Mouse (Mus musculus) left cerebral cortex, postnatal 14 days (tissue): ENCODE measurements around the gene Fam98b. TPM values are rescaled to one million over a fixed set of nuclear protein-coding genes. Genes with fewer than 3 reads are reported as not detected.

Experiments used
- DNase-seq, 2 experiments: peaks; one replicate each; pipeline ENCODE4 v3.0.0; 2021 to 2022; ENCODE audit warnings: low spot score in 2 of 2, mixed read lengths in 1 of 2
- intact Hi-C: fragments of 180-260 bp; cut with DNase I; formaldehyde crosslinking; loops from one replicate; pipeline ENCODE4 v1.15.1; 2025
- total RNA-seq, 2 experiments: library from RNA; stranded (reverse); gene quantifications; 2 replicates each; pipeline ENCODE4 v1.2.3; 2021

Gene Fam98b
- total RNA-seq, 2 experiments from 2014 or later, result 46.1 to 46.6 TPM

DNA sequence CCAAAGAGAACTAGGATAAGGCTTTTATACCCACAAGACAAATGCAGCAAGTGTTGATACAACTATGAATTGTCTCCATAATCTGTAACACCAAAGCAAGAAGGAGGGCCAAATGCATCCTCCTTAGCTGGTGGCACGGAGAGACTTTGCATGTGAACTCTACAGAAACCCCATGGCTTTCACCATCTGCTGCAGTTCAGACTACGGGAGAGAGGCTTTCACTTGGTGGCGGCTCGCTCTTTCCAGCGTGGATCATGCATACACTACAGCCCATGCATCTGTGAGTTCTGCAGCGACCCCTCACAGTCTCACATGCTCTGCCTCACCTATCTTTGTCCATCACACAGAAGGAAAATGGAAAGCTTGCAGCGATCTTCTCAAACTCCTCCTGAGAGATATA lies 38.8 kb downstream of the Fam98b start:
- intact Hi-C loops, result no loop called here
- no peak for DNase-seq

DNA sequence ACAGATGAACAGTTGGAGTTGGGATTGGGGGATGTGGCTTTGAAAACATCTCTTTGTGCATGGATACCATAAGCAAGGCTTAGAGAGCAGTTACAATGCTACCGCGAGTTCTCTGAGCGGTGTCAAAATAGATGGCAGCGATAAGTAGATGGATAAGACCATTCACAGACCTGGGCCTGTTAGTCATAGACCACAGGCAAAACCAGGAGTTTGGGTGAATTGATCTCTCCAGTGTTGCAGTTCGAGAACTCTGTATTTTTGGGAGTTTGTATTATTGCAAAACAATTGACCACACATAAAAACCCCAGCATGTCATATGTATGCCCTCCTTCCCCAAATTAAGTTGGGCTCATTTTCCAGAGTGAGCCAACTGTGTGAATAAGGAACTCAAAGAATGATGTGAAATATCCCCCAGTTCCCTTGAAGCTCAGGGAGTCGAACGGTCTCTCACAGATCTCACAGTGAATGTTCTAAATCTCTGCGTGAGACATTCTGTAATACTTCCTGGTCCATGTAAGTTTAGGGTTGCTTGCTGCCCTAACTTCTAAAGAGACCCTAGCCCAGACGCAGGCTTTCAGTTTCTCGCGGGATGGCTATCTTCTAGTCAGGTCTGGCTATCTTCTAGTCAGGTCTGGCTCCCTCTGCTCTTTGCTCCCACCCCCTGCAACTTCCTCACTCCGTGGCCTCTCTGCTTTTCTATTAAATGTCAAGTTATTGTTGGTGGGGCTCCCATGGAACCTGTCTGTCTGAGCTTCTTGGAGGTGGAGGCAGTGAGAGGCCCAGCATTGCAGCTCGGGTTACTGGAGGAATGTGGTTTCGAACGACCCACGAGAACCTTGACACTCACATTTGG lies 50.3 kb downstream of the Fam98b start:
- intact Hi-C loops, result no loop called here
- no peak for DNase-seq

DNA sequence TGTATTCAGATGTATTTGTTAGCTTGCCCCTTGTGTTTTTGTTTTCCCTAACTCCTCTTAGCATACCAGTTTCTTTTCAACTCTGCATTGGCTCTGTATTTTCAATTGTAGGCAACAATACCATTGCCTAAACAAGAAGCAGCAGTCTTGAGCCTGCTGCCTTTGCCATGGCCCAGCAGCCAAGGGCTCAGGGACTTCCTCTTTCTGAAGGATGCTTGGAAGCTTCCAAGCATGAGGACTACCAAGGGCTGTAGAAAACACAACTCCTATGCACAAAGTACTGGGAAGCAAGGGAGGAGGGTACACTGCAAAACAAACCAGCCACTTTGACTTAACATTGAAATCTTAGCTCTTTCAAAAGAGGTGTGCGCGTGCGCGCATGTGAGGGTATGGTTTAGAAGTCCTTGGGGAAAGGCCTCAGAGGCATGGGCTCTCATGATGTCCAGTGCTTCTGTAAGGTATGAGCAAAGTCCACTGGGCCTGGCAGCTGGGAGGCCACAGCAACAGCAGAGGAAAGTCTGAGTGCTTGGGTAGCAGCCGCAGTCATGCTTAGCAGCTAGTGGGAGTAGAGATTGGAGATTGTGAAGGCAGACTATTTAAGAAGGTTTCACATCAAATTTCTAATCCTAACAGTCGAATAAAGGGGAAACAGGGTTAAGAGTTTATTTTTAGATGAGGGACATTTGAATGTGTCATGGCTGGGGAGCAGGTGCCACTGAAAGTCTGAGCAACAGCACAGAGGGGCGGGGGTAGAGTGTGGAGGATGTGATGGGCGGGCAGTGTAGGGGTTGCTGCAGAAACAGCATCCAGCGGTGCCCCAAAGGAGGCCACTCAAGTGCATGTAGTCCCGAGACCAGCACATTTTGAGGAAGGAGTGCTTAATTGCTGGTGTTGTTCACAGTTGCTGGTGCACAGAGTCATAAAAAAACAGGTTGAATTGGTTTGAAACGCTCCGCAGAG lies 54.1 kb downstream of the Fam98b start:
- DNase-seq, result no peak
- intact Hi-C loops, result no loop called here

DNA sequence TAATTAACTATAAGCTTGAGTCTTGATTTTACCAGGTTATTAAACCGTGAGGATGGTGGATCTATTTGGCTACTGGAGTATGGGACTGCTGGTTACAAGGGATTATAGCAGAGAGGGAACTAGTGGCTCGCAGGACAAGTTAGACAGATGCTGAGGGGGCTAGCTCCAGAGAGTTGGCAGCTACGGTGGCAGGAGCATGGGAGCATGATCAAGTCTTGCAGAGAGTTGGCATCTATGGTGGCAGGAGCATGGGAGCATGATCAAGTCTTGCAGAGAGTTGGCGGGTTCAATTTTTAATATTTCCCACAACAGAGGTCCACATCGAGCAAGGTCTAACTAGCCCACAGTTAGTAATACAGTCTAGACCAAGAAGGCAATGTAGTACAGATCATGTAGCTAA lies 55.4 kb downstream of the Fam98b start:
- intact Hi-C loops, result no loop called here
- DNase-seq, result no peak

DNA sequence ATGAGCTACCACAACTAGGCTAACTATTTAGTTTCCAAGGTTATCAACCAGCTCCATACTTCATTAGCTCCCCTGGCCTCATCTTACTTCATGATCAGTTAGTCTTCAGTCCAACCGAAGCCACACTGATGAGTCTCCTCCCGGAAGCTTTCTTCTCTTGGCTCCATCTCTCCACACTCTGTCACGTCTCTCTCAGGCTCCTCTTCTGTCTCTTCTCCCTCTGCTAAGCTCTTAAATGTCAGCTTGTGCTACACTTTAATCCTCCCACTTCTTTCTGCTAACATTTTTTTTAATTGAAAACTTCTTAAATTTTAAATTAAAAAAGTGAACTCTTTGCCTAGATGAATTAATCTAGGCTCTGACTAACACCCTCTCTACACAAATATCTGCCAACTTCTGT lies 58.4 kb downstream of the Fam98b start:
- peak in 1 of 2 experiments; percentile 40 for DNase-seq
- intact Hi-C loops, result no loop called here

DNA sequence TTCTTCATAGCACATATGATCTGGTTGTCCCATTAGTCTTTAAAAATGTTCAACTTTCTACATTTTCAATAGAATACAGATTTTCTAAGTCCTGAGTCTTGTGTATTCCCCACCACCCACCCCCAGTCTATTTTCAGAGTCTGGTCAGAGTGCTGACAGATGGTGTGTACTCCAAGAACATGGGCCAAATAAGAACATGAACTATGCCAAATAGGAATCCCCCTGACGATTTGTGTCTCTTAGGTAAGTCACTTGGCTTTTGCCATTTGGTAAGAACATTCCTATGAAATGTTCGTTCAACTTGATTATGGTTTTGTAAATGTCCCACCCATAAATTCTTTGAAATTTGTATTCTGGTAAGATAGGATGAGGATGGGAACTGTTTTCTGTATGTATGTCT lies 59.5 kb downstream of the Fam98b start:
- intact Hi-C loops, result no loop called here
- no peak for DNase-seq

DNA sequence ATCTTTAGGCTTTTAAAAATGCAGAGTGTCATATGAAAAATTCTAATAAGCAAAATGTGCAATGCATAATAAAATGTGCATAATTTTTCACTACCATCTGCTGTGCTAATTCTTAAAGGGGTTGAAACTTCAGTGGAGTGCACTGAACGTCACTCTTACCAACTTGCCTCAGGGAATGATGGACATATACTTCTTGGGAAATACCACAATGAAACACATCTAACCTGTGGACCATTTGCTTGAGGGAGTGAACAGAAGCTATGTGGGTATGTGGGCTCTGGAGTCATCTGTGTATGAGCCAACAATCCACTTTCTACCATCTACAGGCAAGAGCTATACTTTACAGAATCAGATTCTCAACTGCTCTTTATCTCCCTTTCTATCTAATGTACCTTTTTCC lies 61.8 kb downstream of the Fam98b start:
- intact Hi-C loops, result no loop called here
- no peak for DNase-seq

DNA sequence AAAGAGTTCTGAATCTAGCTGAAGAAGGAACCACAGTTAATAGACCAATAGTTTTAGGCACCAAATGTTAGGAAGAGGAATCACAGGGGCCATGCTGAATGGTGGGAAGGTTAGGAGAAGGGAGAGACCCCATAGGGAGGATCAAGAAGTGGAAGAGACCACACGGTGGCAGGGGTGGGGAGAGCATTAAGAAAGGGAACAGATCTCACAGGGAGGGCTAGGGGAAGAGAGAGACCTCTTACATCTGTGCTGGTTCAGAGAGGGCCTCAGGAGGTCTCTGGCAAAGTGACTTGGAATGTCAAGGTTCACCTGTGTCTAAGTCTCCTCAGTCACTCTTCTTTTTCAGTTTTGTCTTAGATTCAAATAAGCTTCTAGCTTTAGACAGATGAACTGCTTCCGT lies 62.5 kb downstream of the Fam98b start:
- intact Hi-C loops, result no loop called here
- no peak for DNase-seq

DNA sequence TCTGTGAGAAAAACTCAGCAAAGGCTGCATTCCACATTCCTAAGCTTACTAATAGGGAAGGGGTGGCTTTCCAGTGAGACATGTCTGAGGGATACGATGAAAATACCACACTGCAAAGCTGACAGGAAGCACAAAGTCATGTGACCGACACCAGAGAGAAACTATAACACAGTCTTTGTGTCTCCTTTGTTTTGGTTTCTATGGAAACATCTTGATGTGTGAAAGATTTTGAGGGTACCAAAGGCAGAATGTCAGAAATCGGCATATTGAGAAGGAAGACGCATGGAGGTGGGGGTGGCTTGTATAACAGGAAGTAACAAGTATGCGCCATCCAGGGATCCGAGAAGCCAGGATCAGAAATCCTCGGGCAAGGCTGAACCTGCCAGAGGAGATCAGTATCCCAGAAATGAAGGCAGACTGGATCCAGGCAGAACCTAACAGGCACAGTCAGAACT lies 62.9 kb downstream of the Fam98b start:
- DNase-seq, result peak in 1 of 2 experiments; percentile 61

DNA sequence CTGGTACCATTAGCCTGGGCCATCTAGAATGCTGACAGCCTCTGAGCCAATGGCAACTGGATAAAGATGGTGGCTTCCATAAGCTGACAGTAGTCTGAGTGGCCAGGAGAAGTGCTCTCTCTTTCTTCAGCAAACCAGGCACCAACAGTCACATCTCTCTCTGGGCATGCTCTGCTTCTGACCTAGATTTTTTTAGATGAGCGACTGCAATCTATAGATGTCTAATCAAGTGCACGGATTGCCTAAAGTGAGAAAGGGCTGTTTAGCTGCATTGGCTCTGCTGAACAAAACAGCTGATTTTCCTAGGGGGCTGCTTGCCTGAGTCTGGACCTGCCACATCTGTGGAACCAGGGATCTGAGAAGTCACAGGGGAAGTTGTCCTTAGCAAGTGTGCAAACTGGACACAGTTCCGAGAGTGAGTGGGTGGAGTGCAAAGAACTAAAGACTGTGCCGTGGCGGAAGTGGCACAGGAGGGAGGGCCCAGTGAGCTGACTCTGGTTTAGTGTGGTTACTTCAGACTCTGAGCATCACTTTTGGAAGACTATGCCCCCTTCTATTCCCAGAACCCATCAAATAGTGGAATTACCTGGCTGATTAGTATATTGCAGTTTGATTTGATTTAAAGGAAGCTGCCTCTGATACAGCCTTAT lies 64.2 kb downstream of the Fam98b start:
- intact Hi-C loops, result no loop called here
- DNase-seq, result no peak

More for the DNA sequence above, 62.9 kb downstream of the Fam98b start:
- intact Hi-C loops, result no loop called here

DNA sequence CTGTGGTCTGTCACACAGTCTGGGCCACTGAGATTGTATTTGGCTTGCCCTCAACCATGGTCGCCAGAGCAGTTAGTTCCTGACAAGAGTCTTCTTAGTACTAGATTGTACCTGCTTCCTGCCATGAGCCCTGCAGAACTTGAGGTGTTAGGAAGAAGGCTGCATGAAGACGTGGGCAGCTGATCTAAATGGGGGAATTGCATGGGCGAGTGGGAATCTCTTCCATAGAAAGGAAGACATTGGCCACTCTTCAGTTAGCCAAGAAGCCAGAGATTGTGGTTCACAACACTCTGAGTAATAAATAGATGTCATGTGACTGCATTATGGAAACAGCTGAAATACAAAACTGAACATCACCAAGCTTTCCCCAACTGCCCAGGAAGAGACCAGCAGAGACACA lies 69.5 kb downstream of the Fam98b start:
- DNase-seq, result no peak
- intact Hi-C loops, result no loop called here

Other genes starting within 250 kb of the Fam98b start
- 100 to 1,000 TPM in 1 of 2 experiments, 10 to 100 TPM in 1; 99.6 to 113 TPM for gene Spred1, start 128.4 kb upstream of the Fam98b start, total RNA-seq
- gene Rasgrp1, start 93.3 kb downstream of the Fam98b start, total RNA-seq, result 100 to 1,000 TPM; 271 to 278 TPM